Mouse (Mus musculus): Measurements from ENCODE around the gene Vapa. TPM values are rescaled to one million over a fixed set of nuclear protein-coding genes. Genes with fewer than 3 reads are reported as not detected.

The Vapa gene
- polyA plus RNA-seq, 1 experiment from 2014 or later = 257 TPM

DNA sequence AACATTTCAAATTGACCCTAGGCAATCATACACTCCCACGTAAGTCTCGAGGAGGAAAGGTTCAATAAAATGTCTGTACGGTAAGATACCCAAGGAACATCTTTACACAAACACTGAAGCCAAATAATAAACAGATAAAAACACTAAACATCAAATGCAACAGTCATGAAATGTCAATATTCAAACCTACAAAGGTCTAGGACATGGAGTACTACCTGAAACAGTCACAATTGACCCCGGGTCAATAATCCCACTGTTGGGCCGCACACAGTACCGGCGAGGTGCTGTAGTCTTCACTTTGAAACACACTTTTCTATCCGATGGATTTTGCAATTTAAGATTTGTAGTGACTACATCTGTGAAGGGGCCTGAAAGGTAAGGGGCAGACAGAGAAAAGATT, 18.7 kb downstream of the Vapa start:
- H3K9ac ChIP-seq = no peak overlapping the region
- no peak overlapping the region for H3K4me3 ChIP-seq
- peaks cover 11% of the 10 kb centered on the region for H3K36me3 ChIP-seq
- peaks cover 16% of the 10 kb centered on the region for H3K4me1 ChIP-seq (replicated peaks)
- WGBS = 93% methylated on average over 8 of the region's 8 CpGs
- no peak for ATAC-seq (ENCODE audit: low FRiP score)
- H3K4me2 ChIP-seq = no peak overlapping the region
- no peak overlapping the region for H3K27ac ChIP-seq
- H3K27me3 ChIP-seq = no peaks in the 10 kb centered on the region
- no peaks in the 10 kb centered on the region for H3K9me3 ChIP-seq

DNA sequence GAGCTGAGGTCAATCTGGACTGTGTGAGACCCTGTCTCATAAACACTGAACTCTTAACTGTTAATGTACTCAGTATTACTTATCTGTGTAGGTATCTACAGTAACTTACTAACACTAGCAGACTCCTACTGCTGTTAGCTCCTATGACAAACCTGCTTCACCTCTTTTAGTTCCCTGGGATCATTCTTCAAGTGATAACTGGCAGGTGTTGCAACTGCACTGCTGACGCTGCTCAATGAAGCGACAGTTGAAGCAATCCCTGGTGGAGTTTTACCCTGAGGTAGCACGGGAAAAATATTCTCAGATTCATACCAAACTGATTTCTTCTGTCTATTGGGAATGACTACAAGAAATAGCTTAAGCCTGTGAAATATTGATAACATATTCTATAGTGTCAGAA, 26.5 kb downstream of the Vapa start:
- Histone ChIP-seq H3K4me3 (no peak overlapping the region), H3K9me3 (no peaks in the 10 kb centered on the region), H3K4me2 (no peak overlapping the region), H3K27me3 (no peaks in the 10 kb centered on the region), H3K4me1 (replicated peaks) (no peaks in the 10 kb centered on the region), H3K27ac (no peak overlapping the region), H3K36me3 (peaks cover 7% of the 10 kb centered on the region), H3K9ac (no peak overlapping the region)
- no peak for ATAC-seq (ENCODE audit: low FRiP score)
- 86% methylated on average over 3 of the region's 3 CpGs for WGBS

DNA sequence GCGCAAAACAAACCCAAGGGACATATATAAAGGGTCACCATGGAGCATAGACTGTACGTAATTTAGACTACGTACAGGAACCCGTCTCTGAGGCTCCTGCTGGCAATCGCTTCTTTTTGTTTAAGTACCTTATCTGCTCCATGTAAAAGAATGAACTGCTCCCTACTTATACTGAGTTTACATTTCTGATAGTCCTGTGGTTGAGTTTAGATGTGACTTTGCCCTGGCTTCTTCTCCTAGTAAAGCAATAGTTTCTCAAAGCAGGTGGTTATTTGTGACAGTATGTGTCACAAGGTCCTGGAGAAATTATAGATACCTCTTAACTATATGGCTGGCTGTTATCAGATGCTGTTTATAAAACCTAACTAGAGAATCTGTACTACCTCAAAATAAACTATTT, 31.9 kb downstream of the Vapa start:
- H3K27me3 ChIP-seq = no peaks in the 10 kb centered on the region
- 89% methylated on average over 5 of the region's 5 CpGs for WGBS
- H3K36me3 ChIP-seq = peaks cover 29% of the 10 kb centered on the region
- ATAC-seq (ENCODE audit: low FRiP score) = no peak
- H3K4me2 ChIP-seq = no peak overlapping the region
- H3K9me3 ChIP-seq = no peaks in the 10 kb centered on the region
- H3K9ac ChIP-seq = no peak overlapping the region
- H3K4me3 ChIP-seq = no peak overlapping the region
- no peaks in the 10 kb centered on the region for H3K4me1 ChIP-seq (replicated peaks)
- no peak overlapping the region for H3K27ac ChIP-seq

DNA sequence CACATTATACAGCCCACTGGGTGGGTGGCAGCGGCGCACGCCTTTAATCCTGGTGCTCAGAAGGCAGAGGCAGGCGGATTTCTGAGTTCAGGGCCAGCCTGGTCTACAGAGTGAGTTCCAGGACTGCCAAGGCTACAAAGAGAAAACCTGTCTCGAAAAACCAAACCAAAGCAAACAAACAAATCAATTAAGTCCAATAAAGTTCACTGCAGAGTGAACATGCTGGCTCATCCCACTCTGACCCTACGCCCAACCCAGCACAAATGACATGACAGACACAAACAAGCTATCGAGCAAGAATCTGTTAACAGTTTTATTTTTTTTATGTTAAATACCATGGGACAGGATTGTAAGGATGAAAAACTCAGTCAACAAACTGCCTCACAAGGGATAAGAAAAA, 33.6 kb downstream of the Vapa start:
- no peak overlapping the region for H3K4me3 ChIP-seq
- H3K9ac ChIP-seq = no peak overlapping the region
- no peaks in the 10 kb centered on the region for H3K9me3 ChIP-seq
- ATAC-seq (ENCODE audit: low FRiP score) = no peak
- H3K27me3 ChIP-seq = no peaks in the 10 kb centered on the region
- H3K36me3 ChIP-seq = peaks cover 29% of the 10 kb centered on the region
- H3K27ac ChIP-seq = no peak overlapping the region
- H3K4me1 ChIP-seq (replicated peaks) = no peaks in the 10 kb centered on the region
- no peak overlapping the region for H3K4me2 ChIP-seq
- WGBS = 98% methylated on average over 7 of the region's 7 CpGs

DNA sequence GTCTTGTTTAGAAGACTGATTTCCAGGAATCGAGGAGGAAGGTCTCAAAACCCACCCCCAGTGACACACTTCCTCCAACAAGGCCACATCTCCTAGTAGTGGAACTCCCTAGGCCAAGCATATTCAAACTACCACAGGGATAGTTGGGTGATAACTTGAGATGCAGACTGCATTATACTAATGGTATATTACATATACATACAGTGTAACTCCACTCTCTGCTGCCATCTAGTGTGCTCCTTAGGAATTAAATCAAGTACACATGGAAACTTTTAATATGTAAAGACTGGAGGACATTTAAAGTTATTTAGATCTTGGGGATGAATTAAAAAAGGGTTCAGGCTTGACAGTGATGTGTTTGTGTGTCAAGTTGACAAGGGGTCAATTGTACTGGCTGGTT, 38.0 kb downstream of the Vapa start:
- WGBS = 91% methylated on average over 1 of the region's 1 CpGs
- 0 out of 2 replicates have a peak, but pooled peaks have one; percentile 73 for ATAC-seq (ENCODE audit: low FRiP score)
- H3K4me2 ChIP-seq = no peak overlapping the region

DNA sequence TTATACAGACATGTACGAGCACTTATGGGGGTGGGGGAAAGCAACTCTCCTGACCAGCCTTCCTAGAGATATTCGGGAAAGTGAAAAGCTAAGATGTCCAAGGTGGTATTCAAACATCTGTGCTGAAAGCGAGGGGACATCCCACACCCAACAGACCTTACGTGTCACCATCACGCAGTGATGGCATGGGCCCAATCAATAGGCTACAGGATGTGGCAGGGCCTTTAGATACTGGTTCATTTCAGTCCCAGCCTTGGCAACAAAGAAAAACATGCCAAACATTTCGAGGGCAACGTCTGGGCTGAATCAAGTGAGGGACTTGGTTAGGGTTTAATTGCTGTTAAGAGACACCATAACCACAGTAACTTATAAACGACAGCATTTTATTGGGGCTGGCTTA, 38.5 kb downstream of the Vapa start:
- no peak overlapping the region; the same call in 1 of the 2 replicates for H3K27ac ChIP-seq
- ATAC-seq (ENCODE audit: low FRiP score) = 0 out of 2 replicates have a peak, but pooled peaks have one; percentile 23
- no peaks in the 10 kb centered on the region for H3K27me3 ChIP-seq
- no peak overlapping the region for H3K9ac ChIP-seq
- no peak overlapping the region for H3K4me3 ChIP-seq
- WGBS = 88% methylated on average over 8 of the region's 8 CpGs
- no peaks in the 10 kb centered on the region for H3K4me1 ChIP-seq (replicated peaks)
- H3K4me2 ChIP-seq = no peak overlapping the region
- no peaks in the 10 kb centered on the region for H3K9me3 ChIP-seq
- peaks cover 12% of the 10 kb centered on the region for H3K36me3 ChIP-seq

More for the DNA sequence above, 38.0 kb downstream of the Vapa start:
- no peak overlapping the region for H3K4me3 ChIP-seq
- H3K9me3 ChIP-seq = no peaks in the 10 kb centered on the region
- H3K27ac ChIP-seq = no peak overlapping the region
- H3K36me3 ChIP-seq = peaks cover 15% of the 10 kb centered on the region
- H3K4me1 ChIP-seq (replicated peaks) = no peaks in the 10 kb centered on the region
- H3K9ac ChIP-seq = no peak overlapping the region
- H3K27me3 ChIP-seq = no peaks in the 10 kb centered on the region

DNA sequence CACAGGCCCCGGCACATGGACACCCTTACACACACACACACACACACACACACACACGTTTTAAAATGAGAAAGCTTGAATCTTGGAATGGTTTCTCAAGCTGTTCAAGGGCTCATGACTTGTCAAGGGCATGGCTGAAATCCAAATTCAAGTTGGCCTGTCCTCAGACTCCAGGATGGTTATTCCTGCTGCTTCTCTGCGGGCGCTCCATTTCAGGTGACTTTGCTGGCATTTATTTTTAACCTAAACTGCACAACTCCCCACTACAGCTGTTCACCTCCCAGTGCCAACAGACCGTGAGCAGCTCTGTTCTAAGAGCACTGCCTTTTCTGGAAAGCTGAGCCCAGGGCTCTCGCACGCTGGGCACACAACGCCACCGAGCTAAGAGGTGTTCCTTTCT, 41.5 kb downstream of the Vapa start:
- Histone ChIP-seq H3K36me3 (peaks cover 2% of the 10 kb centered on the region; the same call in 1 of the 2 replicates), H3K27me3 (no peaks in the 10 kb centered on the region), H3K4me2 (no peak overlapping the region), H3K9me3 (peaks cover 3% of the 10 kb centered on the region; the same call in 1 of the 2 replicates), H3K9ac (no peak overlapping the region), H3K4me1 (replicated peaks) (no peaks in the 10 kb centered on the region), H3K4me3 (no peak overlapping the region), H3K27ac (no peak overlapping the region)
- whole genome bisulfite sequencing = 85% methylated on average over 9 of the region's 9 CpGs
- ATAC-seq (ENCODE audit: low FRiP score) = no peak

DNA sequence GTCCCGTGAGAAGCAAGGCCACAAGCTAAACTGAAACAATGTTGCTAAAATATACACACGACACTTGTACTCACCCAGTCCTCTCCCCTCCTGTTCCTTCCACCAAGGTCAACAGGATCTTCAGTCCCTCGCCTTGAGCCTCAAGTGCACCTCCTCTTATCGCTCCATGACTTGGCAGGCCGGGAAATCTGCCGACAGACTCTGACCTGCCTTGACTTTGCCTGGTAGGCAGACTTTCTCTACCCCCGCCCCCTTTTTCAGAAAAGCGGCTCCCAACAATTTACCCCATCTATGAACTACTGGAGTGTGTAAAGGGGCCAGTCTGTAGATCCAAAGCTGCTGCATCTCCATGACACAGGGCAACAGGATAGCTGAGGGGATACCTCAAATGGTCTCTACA, 41.9 kb downstream of the Vapa start:
- Histone ChIP-seq H3K4me3 (no peak overlapping the region), H3K9ac (no peak overlapping the region), H3K9me3 (peaks cover 3% of the 10 kb centered on the region; the same call in 1 of the 2 replicates), H3K36me3 (no peaks in the 10 kb centered on the region; the same call in 1 of the 2 replicates), H3K4me1 (replicated peaks) (no peaks in the 10 kb centered on the region), H3K27me3 (no peaks in the 10 kb centered on the region), H3K27ac (no peak overlapping the region), H3K4me2 (no peak overlapping the region)
- no peak for ATAC-seq (ENCODE audit: low FRiP score)
- 87% methylated on average over 8 of the region's 8 CpGs for WGBS

DNA sequence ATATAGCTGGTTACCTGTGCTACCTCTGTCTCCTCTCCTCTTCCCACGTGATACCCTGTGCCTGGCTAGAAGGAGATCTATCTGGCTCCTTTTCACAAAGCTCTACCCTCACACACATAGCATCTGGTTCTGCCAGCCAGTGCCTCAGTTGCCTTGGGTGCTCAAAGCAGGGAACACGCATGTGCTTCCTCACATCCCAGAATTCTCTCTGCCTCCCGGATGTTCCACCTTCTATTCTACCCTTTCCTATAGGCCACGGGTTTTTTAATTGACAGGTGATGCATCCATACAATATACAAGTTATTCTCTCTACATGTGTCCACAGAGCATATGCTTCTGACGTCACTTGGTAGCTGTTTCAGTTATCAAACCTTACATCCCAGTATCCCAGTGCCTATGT, 49.2 kb downstream of the Vapa start:
- Histone ChIP-seq H3K4me3 (no peak overlapping the region), H3K36me3 (no peaks in the 10 kb centered on the region), H3K27me3 (no peaks in the 10 kb centered on the region), H3K9me3 (peaks cover 3% of the 10 kb centered on the region; the same call in 1 of the 2 replicates), H3K4me2 (no peak overlapping the region), H3K9ac (no peak overlapping the region), H3K27ac (no peak overlapping the region), H3K4me1 (replicated peaks) (no peaks in the 10 kb centered on the region)
- 72% methylated on average over 5 of the region's 5 CpGs for WGBS
- ATAC-seq (ENCODE audit: low FRiP score) = no peak

DNA sequence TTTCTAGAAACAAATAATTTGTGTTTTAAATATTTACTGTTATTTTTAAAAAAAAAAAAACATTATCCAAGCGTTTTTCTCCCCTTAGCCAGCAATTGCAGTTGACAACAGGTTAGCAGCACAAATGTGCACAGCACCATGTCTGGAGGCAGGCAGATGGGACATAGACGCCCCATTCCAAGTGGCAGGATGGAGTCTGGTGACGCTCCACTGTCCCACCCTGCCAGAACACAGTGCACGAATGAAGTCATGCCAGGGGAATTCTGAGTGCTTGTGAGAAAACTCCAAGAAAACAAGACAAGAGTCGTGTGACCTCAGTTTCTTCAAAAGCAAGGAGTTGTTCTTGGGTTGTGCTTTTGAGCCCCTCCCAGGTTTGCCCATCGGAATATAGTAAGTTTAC, 50.0 kb downstream of the Vapa start:
- Histone ChIP-seq H3K36me3 (no peaks in the 10 kb centered on the region), H3K9me3 (peaks cover 3% of the 10 kb centered on the region; the same call in 1 of the 2 replicates), H3K4me3 (no peak overlapping the region), H3K9ac (no peak overlapping the region), H3K4me1 (replicated peaks) (peaks cover 7% of the 10 kb centered on the region), H3K27ac (no peak overlapping the region), H3K27me3 (no peaks in the 10 kb centered on the region), H3K4me2 (no peak overlapping the region)
- no peak for ATAC-seq (ENCODE audit: low FRiP score)
- 67% methylated on average over 6 of the region's 6 CpGs for WGBS

DNA sequence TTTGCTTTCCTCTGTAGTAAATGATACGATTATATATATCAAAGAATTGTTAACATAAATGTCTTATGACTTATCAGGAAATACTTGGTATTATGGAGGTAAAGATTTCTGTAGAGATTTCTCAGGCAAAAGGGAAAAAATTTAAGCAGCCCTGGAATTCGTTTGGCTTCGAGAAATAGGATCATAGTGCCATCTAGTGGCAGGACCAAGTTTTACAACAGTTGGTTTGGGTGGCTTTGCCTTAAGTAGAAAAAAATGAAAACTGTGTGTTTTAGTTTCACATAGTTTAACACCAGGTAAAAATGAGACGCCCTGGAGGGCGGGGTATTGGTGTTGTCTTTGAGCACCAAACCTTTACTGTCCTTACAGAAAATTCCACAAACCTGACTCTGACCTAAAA, 50.6 kb downstream of the Vapa start:
- no peak overlapping the region for H3K9ac ChIP-seq
- ATAC-seq (ENCODE audit: low FRiP score) = no peak

DNA sequence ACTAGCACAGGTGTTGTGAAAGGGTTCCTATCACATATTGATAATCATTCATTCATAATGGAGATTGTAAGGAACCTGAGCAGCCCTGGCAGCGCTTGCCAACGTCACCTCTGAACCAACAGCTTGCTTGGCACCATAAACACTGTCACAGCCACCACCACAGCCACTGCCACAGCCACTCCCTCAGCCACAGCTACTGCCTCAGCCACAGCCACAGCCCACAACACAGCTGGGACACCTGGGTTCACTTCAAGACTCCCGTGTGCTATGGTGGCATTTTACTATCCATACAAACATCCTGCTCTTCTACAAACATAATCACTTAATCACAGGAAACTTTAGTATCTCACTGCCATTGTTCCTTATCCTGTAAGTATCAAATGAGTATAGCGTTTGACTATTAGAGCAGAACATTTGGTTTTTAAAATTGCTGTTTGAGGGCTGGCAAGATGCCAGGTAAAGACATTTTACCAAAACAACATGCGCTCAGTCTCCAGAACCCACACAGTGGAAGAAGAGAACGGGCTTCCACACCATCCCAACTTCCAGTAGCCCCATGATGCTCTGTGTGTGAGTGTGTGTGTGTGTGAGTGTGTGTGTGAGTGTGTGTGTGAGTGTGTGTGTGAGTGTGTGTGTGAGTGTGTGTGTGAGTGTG, 51.9 kb downstream of the Vapa start:
- peaks cover 7% of the 10 kb centered on the region for H3K4me1 ChIP-seq (replicated peaks)
- no peaks in the 10 kb centered on the region for H3K9me3 ChIP-seq
- H3K27me3 ChIP-seq = no peaks in the 10 kb centered on the region
- no peak overlapping the region for H3K9ac ChIP-seq
- WGBS = 87% methylated on average over 6 of the region's 6 CpGs
- no peak for ATAC-seq (ENCODE audit: low FRiP score)
- H3K4me2 ChIP-seq = no peak overlapping the region
- H3K4me3 ChIP-seq = no peak overlapping the region
- H3K36me3 ChIP-seq = no peaks in the 10 kb centered on the region
- no peak overlapping the region for H3K27ac ChIP-seq

More for the DNA sequence above, 50.6 kb downstream of the Vapa start:
- H3K27me3 ChIP-seq = no peaks in the 10 kb centered on the region
- H3K9me3 ChIP-seq = no peaks in the 10 kb centered on the region
- no peak overlapping the region for H3K4me3 ChIP-seq
- H3K4me2 ChIP-seq = no peak overlapping the region
- H3K4me1 ChIP-seq (replicated peaks) = peaks cover 7% of the 10 kb centered on the region
- no peak overlapping the region for H3K27ac ChIP-seq
- H3K36me3 ChIP-seq = no peaks in the 10 kb centered on the region
- WGBS = 7% methylated on average over 5 of the region's 5 CpGs

DNA sequence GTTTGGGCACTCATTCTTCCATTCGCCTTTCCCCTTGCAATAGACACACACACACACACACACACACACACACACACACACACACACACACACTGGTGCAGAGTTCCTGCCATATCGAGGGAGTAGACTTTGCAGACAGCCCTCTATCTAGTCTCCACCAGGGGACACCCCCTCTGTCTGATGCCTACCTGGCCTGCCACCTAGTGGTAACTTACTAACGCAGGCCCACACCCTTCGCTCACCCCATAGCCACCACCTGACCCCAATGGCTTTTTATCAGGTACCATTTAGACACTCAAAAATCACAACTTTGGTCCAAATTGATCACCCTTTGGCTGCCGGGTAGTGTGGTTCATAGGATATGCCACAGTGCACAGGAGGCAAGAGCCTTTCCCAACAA, 54.1 kb downstream of the Vapa start:
- ATAC-seq (ENCODE audit: low FRiP score) = peak; percentile 30; the same call in 1 of the 2 replicates
- H3K9ac ChIP-seq = no peak overlapping the region
- no peaks in the 10 kb centered on the region for H3K36me3 ChIP-seq
- H3K9me3 ChIP-seq = no peaks in the 10 kb centered on the region
- no peak overlapping the region for H3K27ac ChIP-seq
- no peak overlapping the region for H3K4me3 ChIP-seq
- no peaks in the 10 kb centered on the region for H3K27me3 ChIP-seq
- H3K4me2 ChIP-seq = no peak overlapping the region
- H3K4me1 ChIP-seq (replicated peaks) = peaks cover 7% of the 10 kb centered on the region
- WGBS = 49% methylated on average over 5 of the region's 5 CpGs

All from hindbrain, embryonic 13.5 days (tissue).